Mouse (Mus musculus): ENCODE data around the gene Gm9745.
"Not testable (repeated sequence)": the region's sequence is repeated elsewhere in the genome, so short reads cannot be mapped to it uniquely, and the experiment has no call there.

The Gm9745 gene

GRCm38 (mm10) chr13:8948131-8948530 lies at the start of gene Gm9745:
TSS of gene Gm9745 (minus strand) at chr13:8948231.
- not testable (repeated sequence) for DNase-seq (ENCODE audit: low spot score in 2 of 2)

DNA sequence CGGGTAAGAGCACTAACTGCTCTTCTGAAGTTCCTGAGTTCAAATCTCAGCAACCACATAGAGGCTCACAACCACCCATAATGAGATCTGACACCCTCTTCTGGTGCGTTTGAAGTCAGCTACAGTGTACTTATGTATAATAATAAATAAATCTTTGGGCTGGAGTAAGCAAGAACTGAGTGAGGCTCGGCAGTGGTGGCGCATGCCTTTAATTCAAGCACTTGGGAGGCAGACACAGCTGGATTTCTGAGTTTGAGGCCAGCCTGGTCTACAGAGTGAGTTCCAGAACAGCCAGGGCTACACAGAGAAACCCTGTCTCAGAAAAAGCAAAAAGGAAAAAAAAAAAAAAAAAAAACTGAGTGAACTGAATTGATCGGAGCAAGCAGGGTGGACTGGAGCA lies 49.2 kb upstream of the Gm9745 start:
- DNase-seq (ENCODE audit: low spot score in 2 of 2), result not testable (repeated sequence)

DNA sequence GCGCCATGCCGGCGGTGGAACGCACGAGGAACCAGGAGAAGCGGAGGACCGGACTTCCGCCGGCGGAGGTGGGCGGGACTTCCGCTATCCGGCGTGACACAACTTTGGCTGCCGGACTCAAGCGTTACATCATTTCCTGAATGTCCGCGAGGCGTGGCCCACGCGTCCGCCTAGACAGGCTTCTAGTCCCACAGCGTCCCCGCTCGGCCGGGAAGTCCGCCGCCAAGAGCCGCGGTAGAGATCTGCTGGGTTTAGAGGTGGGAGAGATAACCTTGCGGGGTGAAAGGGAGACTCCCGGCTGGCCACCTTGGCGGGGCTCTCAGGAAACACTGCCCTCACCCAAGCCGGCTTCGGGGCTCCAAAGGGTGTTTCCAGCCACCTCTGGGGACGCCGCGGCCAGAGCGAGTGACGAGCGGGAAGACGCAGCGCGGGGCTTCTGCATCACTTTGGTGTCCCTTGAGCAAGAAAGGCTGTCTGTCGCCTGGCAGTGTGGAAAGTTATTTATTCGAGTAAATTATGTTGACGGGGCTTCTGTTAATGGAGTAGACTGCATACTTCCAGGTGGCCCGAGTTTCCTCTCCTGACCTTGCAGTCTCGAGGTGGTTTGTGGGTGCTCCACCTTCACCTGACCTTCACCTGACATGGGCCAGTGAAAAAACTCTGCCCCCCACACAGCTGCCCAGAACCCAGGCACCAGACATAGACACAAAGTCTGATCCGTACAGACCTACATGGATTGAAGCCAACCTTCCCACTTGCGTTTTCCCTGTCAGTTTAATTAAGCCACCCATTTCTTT lies 48.2 kb upstream of the Gm9745 start, which contains the start of gene Gtpbp4:
TSS of gene Gtpbp4 (minus strand) at position 94 of the 797 bp plus-strand sequence.
- peak; percentile 92 to 96 for DNase-seq (ENCODE audit: low spot score in 2 of 2)

GRCm38 (mm10) chr13:8995159-8995989 lies 47.3 kb upstream of the Gm9745 start:
- DNase-seq (ENCODE audit: low spot score in 2 of 2), result no peak

DNA sequence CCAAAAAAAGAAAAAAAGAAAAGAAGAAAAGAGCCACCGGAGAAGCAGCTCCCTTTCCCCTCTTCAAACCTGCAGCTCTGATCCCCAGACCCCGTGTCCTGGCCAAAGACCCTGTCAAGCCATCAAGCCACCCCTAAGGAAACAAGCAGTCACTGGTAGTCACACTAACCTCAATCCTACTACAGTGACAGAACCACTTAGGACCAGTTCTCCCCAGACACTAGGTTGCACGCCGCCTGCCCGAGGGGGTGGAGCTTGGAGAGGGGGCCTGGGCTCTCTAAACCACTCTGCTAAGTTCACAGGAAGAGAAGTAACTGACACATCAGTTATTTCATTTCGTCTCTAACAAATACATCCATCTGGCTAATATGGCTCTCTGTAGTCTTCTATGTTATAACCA lies 44.2 kb upstream of the Gm9745 start:
- DNase-seq (ENCODE audit: low spot score in 2 of 2), result no peak

- no peak for DNase-seq (ENCODE audit: low spot score in 2 of 2)
Observed at GRCm38 (mm10) chr13:8972972-8973371, 24.9 kb upstream of the Gm9745 start.

GRCm38 (mm10) chr13:8972369-8972768 lies 24.3 kb upstream of the Gm9745 start:
- DNase-seq (ENCODE audit: low spot score in 2 of 2), result no peak

DNA sequence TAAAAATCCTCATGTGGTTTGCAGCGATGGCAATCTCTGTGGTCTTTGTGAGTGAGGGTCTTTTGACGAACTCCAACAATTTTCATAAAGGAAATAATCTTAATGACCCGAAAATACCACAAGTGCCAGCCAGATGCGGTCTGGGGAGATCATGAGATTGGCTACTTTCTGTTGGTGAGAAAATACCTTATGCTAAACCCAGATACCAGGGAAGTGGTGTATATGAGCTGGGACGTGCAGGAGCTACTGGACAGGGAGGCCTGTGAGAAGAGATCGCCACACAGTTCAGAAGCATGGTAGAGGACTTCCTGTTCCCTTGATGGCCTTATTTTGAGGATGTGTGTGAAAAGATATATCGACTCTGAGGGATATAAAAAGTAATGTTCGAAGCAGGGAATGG lies 19.7 kb upstream of the Gm9745 start:
- no peak for DNase-seq (ENCODE audit: low spot score in 2 of 2)

- DNase-seq (ENCODE audit: low spot score in 2 of 2), result no peak
Observed at GRCm38 (mm10) chr13:8965224-8965623, 17.2 kb upstream of the Gm9745 start.

- DNase-seq (ENCODE audit: low spot score in 2 of 2), result not testable (repeated sequence)
Observed at GRCm38 (mm10) chr13:8962266-8962665, 14.2 kb upstream of the Gm9745 start.

GRCm38 (mm10) chr13:8961128-8961888 lies 13.3 kb upstream of the Gm9745 start:
- not testable (repeated sequence) for DNase-seq (ENCODE audit: low spot score in 2 of 2)

- not testable (repeated sequence) for DNase-seq (ENCODE audit: low spot score in 2 of 2)
Observed at GRCm38 (mm10) chr13:8959554-8959953, 11.5 kb upstream of the Gm9745 start.

GRCm38 (mm10) chr13:8959058-8959457 lies 11.0 kb upstream of the Gm9745 start:
- DNase-seq (ENCODE audit: low spot score in 2 of 2), result not testable (repeated sequence)

DNA sequence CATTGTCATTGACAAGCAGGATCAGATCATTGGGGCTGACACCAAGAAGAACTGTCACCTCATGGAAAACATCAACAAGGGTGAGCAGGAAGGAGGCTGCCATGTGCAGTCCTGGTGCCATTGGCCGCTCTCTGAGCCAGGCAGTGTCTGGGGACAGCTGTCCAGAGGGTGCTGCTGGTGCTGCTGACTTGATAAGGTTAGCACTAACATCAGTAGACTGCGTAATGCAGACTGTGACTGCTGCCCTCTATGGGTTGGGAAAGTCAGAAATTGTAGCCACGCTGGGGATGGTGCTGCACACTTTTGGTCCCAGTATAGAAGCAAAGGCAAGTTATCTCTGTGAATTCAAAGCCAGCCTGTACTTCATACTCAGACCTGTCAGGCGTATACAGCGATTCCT lies 8.8 kb upstream of the Gm9745 start:
- not testable (repeated sequence) for DNase-seq (ENCODE audit: low spot score in 2 of 2)

GRCm38 (mm10) chr13:8955127-8955526 lies 7.1 kb upstream of the Gm9745 start:
- not testable (repeated sequence) for DNase-seq (ENCODE audit: low spot score in 2 of 2)

DNA sequence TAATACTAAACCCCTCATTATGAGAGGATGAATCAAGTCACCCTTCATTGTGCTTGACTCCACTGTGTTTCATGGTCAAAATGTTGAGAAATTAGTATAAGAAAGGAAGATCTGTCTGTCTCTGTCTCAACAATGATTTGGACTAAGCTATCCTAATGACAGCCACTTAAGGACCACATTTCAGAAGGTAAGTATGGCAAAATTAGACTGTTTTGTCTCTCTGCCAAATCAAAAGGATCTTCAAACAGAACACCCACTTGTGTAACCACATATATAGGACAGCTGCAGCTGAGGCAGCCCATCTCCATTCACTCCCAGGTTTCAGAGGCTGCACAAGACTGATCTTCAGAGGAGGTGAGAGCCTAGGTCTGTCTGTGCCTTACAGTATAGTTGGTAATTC lies 4.5 kb upstream of the Gm9745 start, which contains the start of gene Idi2:
TSS of gene Idi2 (plus strand) at position 301 of the 400 bp plus-strand sequence.
- not testable (repeated sequence) for DNase-seq (ENCODE audit: low spot score in 2 of 2)

GRCm38 (mm10) chr13:8943828-8944227 lies 4.2 kb downstream of the Gm9745 start:
- not testable (repeated sequence) for DNase-seq (ENCODE audit: low spot score in 2 of 2)

- DNase-seq (ENCODE audit: low spot score in 2 of 2), result not testable (repeated sequence)
Observed at GRCm38 (mm10) chr13:8941701-8942100, 6.3 kb downstream of the Gm9745 start.

DNA sequence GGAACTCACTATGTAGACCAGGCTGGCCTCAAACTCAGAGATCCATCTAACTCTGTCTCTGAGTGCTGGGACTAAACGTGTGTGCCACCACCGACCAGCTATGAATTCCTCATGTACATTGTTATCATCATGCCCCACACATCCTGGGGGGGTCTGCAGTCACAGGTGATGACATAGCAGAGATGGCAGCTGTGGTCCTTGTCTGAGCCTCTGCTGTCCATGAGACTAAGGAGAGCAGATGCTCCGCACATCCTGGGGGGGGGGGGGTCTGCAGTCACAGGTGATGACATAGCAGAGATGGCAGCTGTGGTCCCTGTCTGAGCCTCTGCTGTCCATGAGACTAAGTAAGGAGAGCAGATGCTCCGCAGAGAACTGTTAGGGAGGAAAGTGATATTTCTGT lies 6.9 kb downstream of the Gm9745 start:
- not testable (repeated sequence) for DNase-seq (ENCODE audit: low spot score in 2 of 2)

DNA sequence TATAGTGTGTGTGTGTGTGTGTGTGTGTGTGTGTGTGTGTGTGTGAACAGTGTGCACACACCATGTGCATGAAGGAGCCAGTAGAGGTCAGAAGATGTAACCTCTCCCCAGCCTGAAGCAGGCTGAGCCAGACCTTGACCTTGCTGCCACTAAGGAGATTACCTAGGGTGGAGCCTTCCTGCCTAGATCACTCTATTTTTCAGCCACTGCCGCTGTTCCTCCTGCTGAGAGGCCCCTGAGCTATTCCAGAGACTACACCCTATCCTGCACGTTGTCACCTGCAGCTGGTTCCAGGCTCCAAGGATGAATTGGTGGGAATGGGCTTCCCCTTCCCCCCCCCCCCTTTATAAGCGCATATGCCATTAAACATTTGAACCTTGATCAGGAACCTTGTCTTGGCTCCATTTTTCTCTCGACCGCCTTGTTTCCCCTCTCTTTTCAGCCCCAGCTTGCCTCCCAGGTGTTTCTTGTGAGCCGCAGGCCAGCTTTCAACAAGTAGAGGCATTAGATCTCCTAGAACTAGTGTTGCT lies 10.4 kb downstream of the Gm9745 start:
- not testable (repeated sequence) for DNase-seq (ENCODE audit: low spot score in 2 of 2)

GRCm38 (mm10) chr13:8933499-8933898 lies 14.5 kb downstream of the Gm9745 start:
- no peak for DNase-seq (ENCODE audit: low spot score in 2 of 2)
